Mouse (Mus musculus): ENCODE measurements around the gene Mrps6. TPM values are rescaled to one million over a fixed set of nuclear protein-coding genes. Genes with fewer than 3 reads are reported as not detected.
A peak's percentile ranks its signal among the peaks of the same experiment; 100 is the strongest.

Mrps6 gene
- polyA plus RNA-seq, 1 experiment from 2014 or later = 135 TPM

DNA sequence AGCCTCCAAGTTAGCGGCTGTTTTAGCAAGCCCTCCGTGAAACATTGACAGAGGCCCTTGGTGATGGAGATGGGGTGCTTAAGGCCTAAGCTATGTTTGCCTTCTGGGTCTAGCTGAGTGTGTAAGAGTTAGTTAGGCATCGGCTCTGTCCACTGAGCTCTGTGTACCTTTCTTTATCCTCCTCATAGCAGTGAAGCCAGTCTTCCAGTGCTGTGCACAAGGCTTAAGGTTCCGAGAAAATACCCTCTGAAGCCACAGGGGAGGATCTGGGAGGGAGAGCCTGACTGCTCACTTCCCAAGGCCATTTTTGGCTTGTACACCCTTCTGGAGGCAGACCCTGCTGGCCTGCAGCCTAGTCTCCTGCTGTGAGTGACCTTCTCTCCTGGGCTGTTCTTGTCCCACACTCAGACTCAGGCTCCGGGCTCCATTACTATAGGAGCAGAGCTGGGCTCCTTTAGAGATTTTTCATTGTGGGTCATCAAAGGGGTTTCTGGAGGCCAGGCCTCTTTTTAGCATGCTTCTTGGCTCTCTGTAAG lies 56.7 kb downstream of the Mrps6 start:
- H3K4me3 ChIP-seq = no peak overlapping the region
- WGBS = 81% methylated on average over 5 of the region's 5 CpGs
- 0 out of 2 replicates have a peak overlapping the region, but pooled peaks have one; percentile 40 for H3K27ac ChIP-seq
- H3K4me1 ChIP-seq = peaks cover 38% of the 10 kb centered on the region
- no peak for DNase-seq (ENCODE audit: extremely low spot score, low spot score)
- peaks cover 24% of the 10 kb centered on the region for H3K36me3 ChIP-seq (replicated peaks)
- H3K9me3 ChIP-seq = no peaks in the 10 kb centered on the region
- no peaks in the 10 kb centered on the region for H3K27me3 ChIP-seq (ENCODE audit: poor library complexity, severe bottlenecking)

DNA sequence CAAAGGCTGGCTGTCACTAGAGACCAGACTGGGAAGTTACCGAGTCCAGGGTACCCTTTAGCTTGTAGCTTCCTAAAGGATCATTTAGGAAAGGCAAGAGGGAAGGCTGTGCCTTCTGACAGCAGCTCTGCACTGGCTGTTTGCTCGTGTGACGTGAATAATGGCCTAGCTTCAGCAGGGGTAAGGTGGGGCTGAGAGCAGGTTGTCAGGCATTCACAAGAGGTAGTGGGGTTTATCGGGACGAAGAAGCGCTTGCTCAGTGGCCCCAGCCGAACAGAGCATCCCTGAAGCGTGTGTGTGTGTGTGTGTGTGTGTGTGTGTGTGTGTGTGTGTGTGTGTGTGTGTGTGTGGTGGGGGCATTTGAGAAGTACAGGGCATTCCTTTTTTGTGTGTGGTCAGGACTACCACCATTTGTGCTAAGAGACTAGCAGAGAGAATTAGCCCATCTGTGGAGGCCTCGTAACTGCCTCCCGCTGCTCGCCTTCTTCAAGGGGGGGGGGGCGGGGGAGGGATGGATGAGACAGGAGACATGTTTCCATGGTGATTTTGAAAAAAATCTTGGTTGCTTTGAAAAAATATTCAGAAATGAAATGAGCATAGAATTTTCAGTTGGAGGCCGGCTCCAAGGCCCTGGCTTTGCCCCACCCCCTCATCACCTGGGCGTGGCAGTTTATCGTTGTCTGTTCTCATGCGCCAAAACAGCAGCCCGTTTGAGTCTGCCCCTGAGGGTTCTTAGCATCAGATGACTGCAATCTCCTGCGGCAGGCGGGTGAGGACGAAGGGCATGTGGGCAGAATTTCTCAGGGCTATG lies 57.7 kb downstream of the Mrps6 start:
- 39% methylated on average over 20 of the region's 20 CpGs for WGBS
- no peak for DNase-seq (ENCODE audit: extremely low spot score, low spot score)
- no peaks in the 10 kb centered on the region for H3K27me3 ChIP-seq (ENCODE audit: poor library complexity, severe bottlenecking)
- peaks cover 24% of the 10 kb centered on the region for H3K36me3 ChIP-seq (replicated peaks)
- H3K4me1 ChIP-seq = peaks cover 38% of the 10 kb centered on the region
- 0 out of 2 replicates have a peak overlapping the region, but pooled peaks have one; percentile 8 for H3K4me3 ChIP-seq
- peak overlapping the region; percentile 49 for H3K27ac ChIP-seq
- H3K9me3 ChIP-seq = no peaks in the 10 kb centered on the region

DNA sequence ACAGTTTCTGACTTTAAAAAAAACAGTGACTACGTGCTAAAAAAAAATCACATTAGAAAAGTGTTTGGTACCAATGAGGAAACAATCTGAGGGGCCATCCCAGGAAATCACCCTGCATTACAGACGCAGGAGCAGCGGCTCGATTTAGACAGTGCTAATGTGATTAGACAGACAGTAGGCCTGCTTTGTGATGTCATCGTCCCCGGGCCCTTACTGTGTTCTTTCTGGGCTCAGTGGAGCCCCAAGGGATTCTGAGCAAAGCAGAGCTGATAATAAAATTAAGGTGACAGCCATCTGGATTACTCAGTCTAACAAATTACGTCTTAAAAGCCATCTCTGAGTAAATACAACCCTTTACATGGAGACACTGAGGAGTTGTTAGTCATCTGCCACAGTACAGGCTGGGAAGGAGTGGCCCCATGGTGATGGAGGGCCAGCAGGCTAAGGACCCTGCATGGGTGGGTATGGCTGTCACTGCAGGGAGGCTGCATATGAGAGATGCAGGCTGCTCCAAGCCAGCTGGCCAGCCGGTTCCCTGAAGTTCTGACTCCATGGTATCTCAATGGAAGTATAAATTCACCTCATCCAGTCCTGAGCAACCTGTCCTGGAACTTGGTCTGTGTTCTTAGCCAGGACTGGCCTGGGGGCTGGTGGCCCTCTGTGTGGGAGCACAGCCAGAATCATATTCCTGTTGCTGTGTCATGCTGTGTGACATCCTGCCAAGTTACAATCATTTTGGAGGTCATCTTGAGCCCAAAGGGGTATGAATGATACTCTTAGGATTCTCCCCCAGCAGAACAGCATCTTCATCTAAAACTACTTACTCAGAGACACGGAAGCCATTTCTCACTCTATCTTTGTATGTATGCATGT lies 59.5 kb downstream of the Mrps6 start:
- no peaks in the 10 kb centered on the region for H3K9me3 ChIP-seq
- no peak overlapping the region for H3K4me3 ChIP-seq
- H3K27ac ChIP-seq = 0 out of 2 replicates have a peak overlapping the region, but pooled peaks have one; percentile 15
- peaks cover 13% of the 10 kb centered on the region for H3K36me3 ChIP-seq (replicated peaks)
- peaks cover 45% of the 10 kb centered on the region for H3K4me1 ChIP-seq
- no peak for DNase-seq (ENCODE audit: extremely low spot score, low spot score)
- H3K27me3 ChIP-seq (ENCODE audit: poor library complexity, severe bottlenecking) = no peaks in the 10 kb centered on the region
- WGBS = 81% methylated on average over 9 of the region's 9 CpGs

DNA sequence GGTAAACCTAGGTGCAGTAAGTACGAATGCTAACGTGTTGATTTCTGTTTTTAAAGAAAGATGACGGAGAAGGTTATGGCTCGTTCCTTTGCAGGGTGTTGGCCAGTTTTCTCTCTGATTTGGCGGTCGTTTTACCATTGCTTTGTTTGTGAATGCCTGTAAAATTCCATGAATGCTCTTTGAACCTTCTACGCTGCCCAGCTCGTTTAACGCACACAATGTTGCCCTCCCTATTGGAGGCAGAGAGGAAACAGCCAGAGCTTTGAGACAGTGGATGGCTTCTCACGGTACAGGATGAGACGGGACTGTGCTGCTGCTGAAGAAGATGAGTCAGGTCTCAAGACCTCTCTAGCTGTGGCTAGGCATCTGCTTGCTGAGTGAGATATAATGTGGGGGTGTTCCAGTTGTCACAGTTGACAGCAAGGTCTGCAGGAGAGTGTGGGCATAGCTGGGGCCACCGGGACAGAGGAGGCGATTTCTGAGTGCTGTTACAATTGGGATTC lies 61.0 kb downstream of the Mrps6 start:
- DNase-seq (ENCODE audit: extremely low spot score, low spot score) = no peak
- H3K27me3 ChIP-seq (ENCODE audit: poor library complexity, severe bottlenecking) = no peaks in the 10 kb centered on the region
- peaks cover under 1% of the 10 kb centered on the region; the same call in 1 of the 2 replicates for H3K9me3 ChIP-seq
- no peak overlapping the region for H3K4me3 ChIP-seq
- no peak overlapping the region for H3K27ac ChIP-seq
- no peaks in the 10 kb centered on the region for H3K36me3 ChIP-seq (replicated peaks)
- 75% methylated on average over 13 of the region's 13 CpGs for WGBS
- peaks cover 45% of the 10 kb centered on the region for H3K4me1 ChIP-seq

DNA sequence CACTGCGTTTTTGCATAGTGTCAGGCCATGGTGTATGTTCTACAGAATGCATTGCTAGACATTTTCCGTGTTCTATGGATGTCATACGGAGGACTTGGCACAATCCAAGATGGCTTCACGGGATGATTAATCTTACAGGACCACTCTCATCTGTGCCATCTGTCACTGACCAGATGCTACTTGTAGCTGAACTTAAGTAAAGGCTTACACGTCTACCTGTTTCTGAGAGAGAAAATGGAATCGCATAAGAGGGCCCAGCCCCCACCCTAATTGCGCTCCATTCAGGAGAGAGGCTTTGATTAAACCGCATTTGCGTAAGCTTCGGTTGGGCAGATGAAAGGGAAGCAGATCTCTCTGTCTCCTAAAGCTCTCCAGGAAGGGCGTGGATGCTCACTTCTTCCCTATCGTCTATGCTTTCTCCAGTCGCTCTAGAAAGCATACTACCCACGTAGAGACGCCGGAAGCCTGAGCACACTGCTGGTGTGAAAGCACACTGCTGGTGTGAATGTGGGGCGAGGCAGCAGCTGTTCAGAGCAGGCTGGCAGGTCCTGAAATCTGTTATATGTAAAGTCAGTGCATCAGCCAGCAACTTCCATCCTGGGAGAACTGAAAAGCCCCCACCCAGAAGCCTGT lies 62.9 kb downstream of the Mrps6 start:
- H3K27me3 ChIP-seq (ENCODE audit: poor library complexity, severe bottlenecking) = no peaks in the 10 kb centered on the region
- no peak overlapping the region for H3K4me3 ChIP-seq
- H3K36me3 ChIP-seq (replicated peaks) = no peaks in the 10 kb centered on the region; the same call in 1 of the 2 replicates
- H3K9me3 ChIP-seq = peaks cover 13% of the 10 kb centered on the region
- WGBS = 71% methylated on average over 17 of the region's 17 CpGs
- DNase-seq (ENCODE audit: extremely low spot score, low spot score) = no peak
- peaks cover 28% of the 10 kb centered on the region for H3K4me1 ChIP-seq
- H3K27ac ChIP-seq = no peak overlapping the region

DNA sequence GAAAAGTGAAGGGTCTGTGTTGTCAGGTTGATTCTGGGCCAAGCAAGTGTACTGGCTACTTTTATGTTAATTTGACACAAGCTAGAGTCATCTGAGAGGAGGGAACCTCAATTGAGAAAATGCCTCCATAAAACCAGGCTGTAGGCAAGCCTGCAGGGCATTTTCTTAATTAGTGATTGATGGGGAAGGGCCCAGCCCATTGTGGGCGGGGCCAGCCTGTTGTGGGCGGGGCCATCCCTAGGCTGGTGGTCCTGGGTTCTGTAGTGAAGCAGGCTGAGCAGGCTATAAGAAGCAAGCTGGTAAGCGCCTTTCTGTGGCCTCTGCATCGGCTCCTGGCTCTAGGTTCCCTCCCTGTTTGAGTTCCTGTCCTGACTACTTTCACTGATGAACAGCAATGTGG lies 69.2 kb downstream of the Mrps6 start:
- H3K4me3 ChIP-seq = no peak overlapping the region
- no peak overlapping the region for H3K27ac ChIP-seq
- H3K36me3 ChIP-seq (replicated peaks) = no peaks in the 10 kb centered on the region; the same call in 1 of the 2 replicates
- no peak for DNase-seq (ENCODE audit: extremely low spot score, low spot score)
- H3K9me3 ChIP-seq = peaks cover 13% of the 10 kb centered on the region
- peaks cover 3% of the 10 kb centered on the region; the same call in 1 of the 2 replicates for H3K4me1 ChIP-seq
- 0 out of 2 replicates have a peak, but pooled peaks cover 5% of the 10 kb centered on the region for H3K27me3 ChIP-seq (ENCODE audit: poor library complexity, severe bottlenecking)
- 54% methylated on average over 4 of the region's 4 CpGs for WGBS

DNA sequence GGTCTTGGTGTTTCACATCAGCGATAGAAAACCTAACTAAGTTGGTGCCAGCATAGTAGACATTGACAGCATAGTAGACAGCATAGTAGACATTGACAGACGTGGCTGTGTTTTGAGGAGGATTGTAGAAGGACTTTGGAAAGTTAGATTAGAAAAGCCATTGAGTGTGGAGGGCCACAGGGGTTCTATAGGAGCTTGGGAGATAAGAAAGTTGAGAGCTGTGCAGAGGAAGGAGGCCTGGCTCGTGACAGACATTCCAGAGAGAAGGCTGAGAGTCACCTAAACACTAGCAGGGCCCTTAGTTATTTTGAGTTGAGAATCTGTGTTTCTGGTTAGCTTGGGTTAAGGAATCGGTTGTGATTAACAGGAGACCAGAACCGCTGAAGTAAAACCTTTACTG lies 69.6 kb downstream of the Mrps6 start:
- 91% methylated on average over 5 of the region's 5 CpGs for WGBS

DNA sequence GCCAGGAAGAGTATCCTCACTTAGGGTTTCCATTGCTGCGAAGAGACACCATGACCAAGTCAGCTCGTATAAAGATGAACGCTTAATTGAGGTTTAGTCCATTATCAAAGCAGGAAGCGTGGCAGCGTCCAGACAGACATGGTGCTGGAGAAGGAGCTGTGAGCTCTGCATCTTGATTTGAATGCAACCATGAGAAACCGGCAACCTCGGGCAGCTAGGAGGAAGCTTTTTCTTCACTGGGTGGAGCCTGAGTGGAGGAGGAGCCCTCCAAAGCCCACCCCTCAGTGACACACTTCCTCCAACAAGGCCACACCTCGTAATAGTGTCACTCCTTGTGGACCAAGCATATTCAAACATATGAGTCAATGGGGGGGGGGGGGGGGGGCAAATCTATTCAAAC lies 71.8 kb downstream of the Mrps6 start:
- Histone ChIP-seq H3K4me3 (no peak overlapping the region), H3K9me3 (peaks cover 5% of the 10 kb centered on the region; the same call in 1 of the 2 replicates), H3K27me3 (ENCODE audit: poor library complexity, severe bottlenecking) (0 out of 2 replicates have a peak, but pooled peaks cover 5% of the 10 kb centered on the region), H3K4me1 (peaks cover 3% of the 10 kb centered on the region; the same call in 1 of the 2 replicates), H3K36me3 (replicated peaks) (no peaks in the 10 kb centered on the region), H3K27ac (no peak overlapping the region)
- 90% methylated on average over 8 of the region's 8 CpGs for WGBS
- no peak for DNase-seq (ENCODE audit: extremely low spot score, low spot score)

More for the DNA sequence above, 69.6 kb downstream of the Mrps6 start:
- H3K9me3 ChIP-seq = peaks cover 13% of the 10 kb centered on the region
- no peak for DNase-seq (ENCODE audit: extremely low spot score, low spot score)
- H3K27ac ChIP-seq = no peak overlapping the region
- H3K27me3 ChIP-seq (ENCODE audit: poor library complexity, severe bottlenecking) = 0 out of 2 replicates have a peak, but pooled peaks cover 5% of the 10 kb centered on the region
- H3K4me1 ChIP-seq = peaks cover 3% of the 10 kb centered on the region; the same call in 1 of the 2 replicates
- no peak overlapping the region for H3K4me3 ChIP-seq
- H3K36me3 ChIP-seq (replicated peaks) = no peaks in the 10 kb centered on the region; the same call in 1 of the 2 replicates

DNA sequence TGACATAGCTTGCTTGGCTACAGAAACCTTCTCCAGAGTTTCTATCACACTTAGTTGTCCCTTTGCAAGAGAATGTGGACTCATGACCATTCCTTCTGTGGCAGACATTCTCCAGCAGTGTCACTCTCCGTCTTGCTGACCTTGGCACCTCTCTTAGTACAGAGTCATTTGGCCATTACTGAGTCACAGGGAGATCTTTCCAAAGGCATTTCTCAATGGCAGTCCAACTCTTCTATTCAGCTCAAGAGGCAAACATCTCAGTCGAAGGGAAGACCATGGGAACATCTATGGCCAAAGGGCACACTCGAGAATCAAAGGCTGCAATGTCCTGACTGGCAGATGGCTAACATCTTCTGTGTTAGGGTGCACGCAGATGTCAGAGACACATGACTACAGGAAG lies 74.4 kb downstream of the Mrps6 start:
- DNase-seq (ENCODE audit: extremely low spot score, low spot score) = no peak
- H3K27ac ChIP-seq = no peak overlapping the region
- no peaks in the 10 kb centered on the region for H3K4me1 ChIP-seq
- H3K4me3 ChIP-seq = no peak overlapping the region
- H3K9me3 ChIP-seq = peaks cover 2% of the 10 kb centered on the region; the same call in 1 of the 2 replicates
- 84% methylated on average over 4 of the region's 4 CpGs for WGBS
- 0 out of 2 replicates have a peak, but pooled peaks cover 6% of the 10 kb centered on the region for H3K27me3 ChIP-seq (ENCODE audit: poor library complexity, severe bottlenecking)
- no peaks in the 10 kb centered on the region for H3K36me3 ChIP-seq (replicated peaks)

DNA sequence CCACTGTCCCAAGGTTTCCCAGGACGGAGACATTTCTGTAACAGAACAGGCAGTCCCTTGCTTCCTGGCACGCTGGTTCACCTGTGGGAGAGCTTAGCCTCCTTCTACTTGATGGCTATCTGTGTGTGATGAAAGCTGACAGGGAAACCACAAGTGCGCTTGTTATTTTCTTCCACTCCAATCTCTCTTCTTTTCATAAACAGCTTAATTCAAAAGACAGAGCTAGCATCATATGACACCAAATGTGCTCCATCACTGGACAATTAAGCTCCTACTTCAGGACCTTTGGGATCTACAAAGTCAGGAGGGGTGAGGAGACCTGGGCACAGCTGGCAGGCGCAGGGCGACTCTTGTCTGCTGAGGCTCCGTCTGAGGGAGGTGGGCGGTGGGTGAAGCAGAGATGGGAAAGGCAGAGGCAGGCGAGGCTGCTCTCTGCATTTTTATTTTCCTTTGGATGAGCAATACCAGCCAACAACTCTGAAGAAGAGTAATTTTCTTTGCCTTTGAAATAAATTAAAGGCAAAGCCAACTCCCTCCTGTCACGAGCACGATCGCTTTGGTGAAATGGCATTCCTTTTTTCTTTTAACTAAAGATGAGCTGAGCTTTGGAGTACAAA lies 76.2 kb downstream of the Mrps6 start:
- Histone ChIP-seq H3K27me3 (ENCODE audit: poor library complexity, severe bottlenecking) (peaks cover 17% of the 10 kb centered on the region; the same call in 1 of the 2 replicates), H3K9me3 (peaks cover 2% of the 10 kb centered on the region; the same call in 1 of the 2 replicates), H3K27ac (no peak overlapping the region), H3K4me3 (no peak overlapping the region), H3K4me1 (peaks cover 10% of the 10 kb centered on the region), H3K36me3 (replicated peaks) (no peaks in the 10 kb centered on the region)
- DNase-seq (ENCODE audit: extremely low spot score, low spot score) = no peak
- 91% methylated on average over 11 of the region's 11 CpGs for WGBS

DNA sequence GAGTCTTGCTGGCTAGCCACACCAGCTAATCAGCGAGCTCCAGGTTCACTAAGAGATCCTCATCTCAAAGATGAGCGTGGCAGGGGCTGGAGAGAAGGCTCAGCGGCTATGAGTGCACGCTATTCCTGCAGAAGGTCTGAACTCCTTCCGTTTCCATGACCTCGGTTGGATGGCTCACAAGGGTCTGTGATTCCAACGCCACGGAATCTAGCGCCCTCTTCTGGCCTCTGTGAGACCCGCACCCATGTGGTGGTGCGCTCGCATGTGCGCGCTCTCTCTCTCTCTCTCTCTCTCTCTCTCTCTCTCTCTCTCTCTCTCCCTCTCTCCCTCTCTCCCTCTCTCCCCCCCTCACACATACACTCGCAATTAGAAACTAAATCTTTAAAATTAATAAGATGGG lies 78.2 kb downstream of the Mrps6 start:
- Histone ChIP-seq H3K36me3 (replicated peaks) (no peaks in the 10 kb centered on the region), H3K4me3 (no peak overlapping the region), H3K9me3 (peaks cover 2% of the 10 kb centered on the region; the same call in 1 of the 2 replicates), H3K27ac (no peak overlapping the region), H3K4me1 (peaks cover 30% of the 10 kb centered on the region), H3K27me3 (ENCODE audit: poor library complexity, severe bottlenecking) (peaks cover 22% of the 10 kb centered on the region; the same call in 1 of the 2 replicates)
- no peak for DNase-seq (ENCODE audit: extremely low spot score, low spot score)
- 94% methylated on average over 15 of the region's 15 CpGs for WGBS
